Mouse (Mus musculus) cerebellum, adult 9-10 months (tissue): ENCODE data around the gene Nod1.

ENCODE experiments used
- DNase-seq: peaks from one replicate; pipeline ENCODE4 v3.0.0; 2022

Gene Nod1

GRCm38 (mm10) chr6:54972111-54972928, at the start of gene Nod1:
Gene Nod1, minus strand, starts transcription at chr6:54972612.
- DNase-seq, result peak; percentile 33

GRCm38 (mm10) chr6:55021806-55022205, 49.4 kb upstream of the Nod1 start:
- no peak for DNase-seq

GRCm38 (mm10) chr6:55018417-55018816, 46.0 kb upstream of the Nod1 start:
- DNase-seq, result no peak

- peak; percentile 74 for DNase-seq
Measured at GRCm38 (mm10) chr6:55016710-55017583, 44.5 kb upstream of the Nod1 start.

- DNase-seq, result no peak
Measured at GRCm38 (mm10) chr6:55016236-55016635, 43.8 kb upstream of the Nod1 start.

- DNase-seq, result no peak
Measured at GRCm38 (mm10) chr6:55014184-55014583, 41.8 kb upstream of the Nod1 start.

- DNase-seq, result no peak
Measured at GRCm38 (mm10) chr6:55012516-55012915, 40.1 kb upstream of the Nod1 start.

GRCm38 (mm10) chr6:55010330-55011091, 38.1 kb upstream of the Nod1 start:
- DNase-seq, result no peak

GRCm38 (mm10) chr6:55009391-55010230, 37.2 kb upstream of the Nod1 start:
- no peak for DNase-seq

GRCm38 (mm10) chr6:55008401-55008800, 36.0 kb upstream of the Nod1 start:
- DNase-seq, result no peak

GRCm38 (mm10) chr6:55003559-55003958, 31.1 kb upstream of the Nod1 start:
- DNase-seq, result no peak

- DNase-seq, result no peak
Measured at GRCm38 (mm10) chr6:55002438-55002837, 30.0 kb upstream of the Nod1 start.

GRCm38 (mm10) chr6:55001320-55001719, 28.9 kb upstream of the Nod1 start:
- no peak for DNase-seq

GRCm38 (mm10) chr6:54997726-54998125, 25.3 kb upstream of the Nod1 start:
- no peak for DNase-seq

- no peak for DNase-seq
Measured at GRCm38 (mm10) chr6:54996361-54996760, 23.9 kb upstream of the Nod1 start.

GRCm38 (mm10) chr6:54992734-54993260, 20.4 kb upstream of the Nod1 start, which contains the start of gene Ggct:
Gene Ggct, minus strand, starts transcription at chr6:54992950.
- peak; percentile 98 for DNase-seq

- DNase-seq, result no peak
Measured at GRCm38 (mm10) chr6:54992141-54992540, 19.7 kb upstream of the Nod1 start.

- DNase-seq, result peak; percentile 11
Measured at GRCm38 (mm10) chr6:54991189-54991588, 18.8 kb upstream of the Nod1 start.

- no peak for DNase-seq
Measured at GRCm38 (mm10) chr6:54988141-54988540, 15.7 kb upstream of the Nod1 start.

GRCm38 (mm10) chr6:54984096-54984495, 11.7 kb upstream of the Nod1 start:
- DNase-seq, result no peak

- no peak for DNase-seq
Measured at GRCm38 (mm10) chr6:54983526-54984050, 11.2 kb upstream of the Nod1 start.

- DNase-seq, result no peak
Measured at GRCm38 (mm10) chr6:54979426-54979825, 7.0 kb upstream of the Nod1 start.
